ENCODE assay signal across 16 mouse cellular contexts in the genomic region with DNA sequence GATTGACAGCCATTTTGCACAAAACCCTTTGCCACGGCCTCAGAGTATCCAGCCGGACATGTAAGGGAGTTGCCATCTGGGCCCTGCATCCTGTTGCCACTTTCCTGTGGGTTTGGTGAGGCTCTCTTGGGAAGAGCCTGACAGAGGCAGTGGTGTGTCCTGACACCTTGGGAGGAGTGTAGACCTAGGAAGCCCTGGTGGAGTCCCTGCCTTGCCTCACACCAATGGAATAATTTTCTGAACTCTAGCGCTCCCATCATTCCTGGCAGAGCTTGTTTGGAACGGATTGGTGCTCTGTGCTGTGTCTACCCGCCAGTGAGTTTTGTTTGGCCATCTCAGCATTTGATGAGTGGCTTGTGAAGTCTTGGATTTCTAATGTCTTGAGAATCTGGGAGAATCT. TPM values are rescaled to one million over a fixed set of nuclear protein-coding genes. Genes with fewer than 3 reads are reported as not detected.
DNase-seq lines count a peak whose midpoint lies in the region; ATAC-seq and TF ChIP-seq lines count a peak whose summit lies in the region.
"Had no signal": no experiment of that assay in that cellular context is flagged by ENCODE, and none has a peak within 500 bp of the region (broad histone marks: within the 10 kb centered on the region; RNA-seq: fewer than 3 reads in every experiment).

No protein-coding gene starts in this region.

- H3K4me1 ChIP-seq in heart, embryonic 10.5 days: peaks cover 10% of the 10 kb centered on the region; the same call in 1 of the 2 replicates
- H3K4me1 ChIP-seq in liver, adult 2 months (ENCODE audit: control insufficient read depth, insufficient read depth, low read length): no peaks in the 10 kb centered on the region
- no peaks in the 10 kb centered on the region for H3K4me1 ChIP-seq in liver, embryonic 11.5 days (replicated peaks; ENCODE audit: control insufficient read depth, insufficient read depth, low read length)
- peaks cover 33% of the 10 kb centered on the region for H3K4me1 ChIP-seq in embryonic facial prominence, embryonic 12.5 days
- H3K4me1 ChIP-seq: neural tube, embryonic 12.5 days had no signal

- no peak overlapping the region for H3K27ac ChIP-seq in heart, embryonic 10.5 days
- H3K27ac ChIP-seq in liver, adult 2 months (replicated peaks; ENCODE audit: insufficient read depth, low read depth, low read length): 0 out of 2 replicates have a peak overlapping the region, but pooled peaks have one; percentile 27
- no peak overlapping the region for H3K27ac ChIP-seq in liver, embryonic 11.5 days (ENCODE audit: low read depth, low read length)
- peak overlapping the region; percentile 83; the same call in 1 of the 2 replicates for H3K27ac ChIP-seq in embryonic facial prominence, embryonic 12.5 days
- H3K27ac ChIP-seq: hindbrain, embryonic 10.5 days; layer of hippocampus, adult 2 months; neural tube, embryonic 12.5 days had no signal

- H3K4me2 ChIP-seq in liver, embryonic 11.5 days: no peak overlapping the region
- H3K4me2 ChIP-seq in embryonic facial prominence, embryonic 12.5 days (replicated peaks): no peak overlapping the region
- H3K4me2 ChIP-seq: neural tube, embryonic 12.5 days had no signal

- no peak overlapping the region for H3K4me3 ChIP-seq in heart, embryonic 10.5 days
- H3K4me3 ChIP-seq in liver, adult 2 months (ENCODE audit: insufficient read depth, low read depth, low read length): no peak overlapping the region
- no peak overlapping the region for H3K4me3 ChIP-seq in liver, embryonic 11.5 days (ENCODE audit: low read depth, low read length)
- no peak overlapping the region for H3K4me3 ChIP-seq in embryonic facial prominence, embryonic 12.5 days
- H3K4me3 ChIP-seq: hindbrain, embryonic 10.5 days; layer of hippocampus, adult 2 months; neural tube, embryonic 12.5 days had no signal

- no peaks in the 10 kb centered on the region for H3K9me3 ChIP-seq in heart, embryonic 10.5 days
- H3K9me3 ChIP-seq in liver, embryonic 11.5 days (ENCODE audit: control insufficient read depth, low read length): no peaks in the 10 kb centered on the region
- H3K9me3 ChIP-seq in embryonic facial prominence, embryonic 12.5 days: no peaks in the 10 kb centered on the region
- H3K9me3 ChIP-seq: hindbrain, embryonic 10.5 days; neural tube, embryonic 12.5 days had no signal

- H3K36me3 ChIP-seq in heart, embryonic 10.5 days: no peaks in the 10 kb centered on the region
- no peaks in the 10 kb centered on the region for H3K36me3 ChIP-seq in liver, adult 2 months (ENCODE audit: control insufficient read depth, insufficient read depth, low read length)
- no peaks in the 10 kb centered on the region for H3K36me3 ChIP-seq in liver, embryonic 11.5 days (ENCODE audit: control insufficient read depth, insufficient read depth, low read length)
- H3K36me3 ChIP-seq in embryonic facial prominence, embryonic 12.5 days: no peaks in the 10 kb centered on the region
- H3K36me3 ChIP-seq: G1E; hindbrain, embryonic 10.5 days; neural tube, embryonic 12.5 days had no signal

- peak; percentile 93 for DNase-seq in heart, adult 11 months
- DNase-seq in heart, embryonic 10.5 days (ENCODE audit: low spot score): no peak
- no peak for DNase-seq in liver, adult 2 months (ENCODE audit: extremely low read depth, low read depth, low spot score)
- DNase-seq in liver, embryonic 11.5 days (ENCODE audit: low spot score): no peak
- peak; percentile 28 for DNase-seq in lung, postnatal 36 days
- DNase-seq in cerebellum, adult 9-10 months: no peak
- no peak for DNase-seq in cerebellum, adult 11 months
- DNase-seq: embryo, embryonic 11 days; kidney, adult 2 months had no signal

- WGBS in heart, embryonic 10.5 days: 75% methylated on average over 5 of the region's 5 CpGs
- WGBS in liver, adult 2 months: 74% methylated on average over 5 of the region's 5 CpGs
- WGBS in liver, embryonic 11.5 days: 66% methylated on average over 5 of the region's 5 CpGs
- 76% methylated on average over 5 of the region's 5 CpGs for WGBS in embryonic facial prominence, embryonic 12.5 days

- peaks cover 28% of the 10 kb centered on the region for H3K27me3 ChIP-seq in heart, embryonic 10.5 days (ENCODE audit: insufficient read depth, poor library complexity, severe bottlenecking)
- no peaks in the 10 kb centered on the region for H3K27me3 ChIP-seq in liver, adult 2 months (ENCODE audit: control insufficient read depth, insufficient read depth, low read length)
- H3K27me3 ChIP-seq in liver, embryonic 11.5 days (replicated peaks; ENCODE audit: control insufficient read depth, insufficient read depth, low read length): no peaks in the 10 kb centered on the region
- no peaks in the 10 kb centered on the region for H3K27me3 ChIP-seq in embryonic facial prominence, embryonic 12.5 days
- H3K27me3 ChIP-seq: neural tube, embryonic 12.5 days had no signal

- no peak for TF ChIP-seq CTCF in liver, adult 2 months (IDR thresholded peaks at IDR 0.05; ENCODE audit: low read depth, low read length)

- no peaks in the 10 kb centered on the region for H3K79me2 ChIP-seq in liver, adult 2 months (ENCODE audit: control insufficient read depth, insufficient read depth, low read length)

- no peak for TF ChIP-seq POLR2A in liver, adult 2 months (IDR thresholded peaks at IDR 0.05; ENCODE audit: extremely low read depth, insufficient read depth, low read length)

- no peak overlapping the region for H3K9ac ChIP-seq in liver, adult 2 months (ENCODE audit: low read depth, low read length)
- no peak overlapping the region for H3K9ac ChIP-seq in liver, embryonic 11.5 days (ENCODE audit: low read depth, low read length)
- no peak overlapping the region for H3K9ac ChIP-seq in embryonic facial prominence, embryonic 12.5 days
- H3K9ac ChIP-seq: neural tube, embryonic 12.5 days had no signal

- no peak for ATAC-seq in liver, embryonic 11.5 days (replicated peaks; ENCODE audit: low FRiP score)
- no peak for ATAC-seq in embryonic facial prominence, embryonic 12.5 days (ENCODE audit: insufficient number of reproducible peaks, insufficient read depth, low FRiP score, low TSS enrichment)
- ATAC-seq: forebrain, embryonic 14.5 days; midbrain, embryonic 16.5 days had no signal

RNA-seq across cellular contexts. Expression of a gene that starts 19.5 kb away (rescaled TPM):
- 1.4 and 3.9 TPM in 2 replicates for polyA plus RNA-seq in heart, embryonic 10.5 days (2016; fragmentation: Nextera tagmentation; extraction: Ambion mirVana)
- 1.4 and 2.1 TPM in 2 replicates for total RNA-seq in liver, adult 2 months (2014; rRNA removed)
- 2.3 and 2.6 TPM in 2 replicates for polyA plus RNA-seq in liver, adult 2 months (2012; rRNA removed)
- polyA plus RNA-seq in liver, embryonic 11.5 days (2014; fragmentation: Nextera tagmentation; extraction: Ambion mirVana): 3.4 and 4.2 TPM in 2 replicates
- polyA plus RNA-seq in embryonic facial prominence, embryonic 12.5 days (2016; fragmentation: Nextera tagmentation; extraction: Ambion mirVana): 8.7 and 9.8 TPM in 2 replicates
- polyA plus RNA-seq: G1E had no signal

Comparison
In these comparisons a context has a peak if more than half of its experiments do, and no peak if none do; other contexts are left out.
1. DNase-seq: peak in heart, adult 11 months (single experiment) and lung, postnatal 36 days (single experiment); none in heart, embryonic 10.5 days (single experiment), liver, adult 2 months (single experiment), liver, embryonic 11.5 days (single experiment), cerebellum, adult 9-10 months (single experiment) and cerebellum, adult 11 months (single experiment).
2. H3K27ac ChIP-seq: peak in liver, adult 2 months (single experiment) and embryonic facial prominence, embryonic 12.5 days (single experiment); none in heart, embryonic 10.5 days (single experiment) and liver, embryonic 11.5 days (single experiment).